Mouse (Mus musculus) CH12.LX (cell line): ENCODE measurements around the gene Bco2.

Experiments used
- ELF1 ChIP-seq: IDR thresholded peaks from 2 replicates; pipeline ENCODE4 v1.6.1; 2014; ENCODE audit warnings: low read depth, mild to moderate bottlenecking, inconsistent platforms, low read length, improper control_type of control experiment
- MYC ChIP-seq: IDR thresholded peaks from 2 replicates; pipeline ENCODE4 v1.6.1; 2011; ENCODE audit warnings: low read depth, mild to moderate bottlenecking, improper control_type of control experiment, low read length
- USF1 ChIP-seq: IDR thresholded peaks from 2 replicates; pipeline ENCODE4 v1.6.1; 2014; ENCODE audit warnings: low read depth, mild to moderate bottlenecking, inconsistent platforms, low read length, improper control_type of control experiment
- ZC3H11A ChIP-seq: IDR thresholded peaks from 2 replicates; pipeline ENCODE4 v1.6.1; 2012; ENCODE audit warnings: low read depth, mild to moderate bottlenecking, inconsistent platforms, low read length, improper control_type of control experiment

DNA sequence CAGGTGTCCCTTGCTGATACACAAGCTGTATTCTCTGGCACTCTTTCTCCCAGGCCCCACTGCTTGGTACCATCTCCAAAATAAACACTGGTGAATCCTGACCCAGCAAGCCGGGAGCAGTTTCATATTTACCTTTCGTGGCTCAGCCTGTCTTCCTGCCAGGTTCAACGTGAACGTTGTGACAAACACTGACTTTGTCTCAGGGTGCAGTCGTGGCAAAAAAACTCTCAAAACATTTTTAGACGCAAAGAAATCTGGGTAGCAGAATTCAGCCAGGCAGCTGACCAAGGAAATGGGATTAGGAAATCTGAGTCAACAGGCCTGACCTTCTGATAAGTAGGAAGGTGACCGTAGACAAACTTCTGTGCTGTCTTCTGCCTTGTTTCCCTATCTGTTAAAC, 47.4 kb downstream of the Bco2 start:
- TF ChIP-seq ZC3H11A: no peak
- no peak for TF ChIP-seq USF1
- TF ChIP-seq MYC: no peak
- no peak for TF ChIP-seq ELF1
